Mouse (Mus musculus): Measurements from ENCODE around the gene Bmper.

DNA sequence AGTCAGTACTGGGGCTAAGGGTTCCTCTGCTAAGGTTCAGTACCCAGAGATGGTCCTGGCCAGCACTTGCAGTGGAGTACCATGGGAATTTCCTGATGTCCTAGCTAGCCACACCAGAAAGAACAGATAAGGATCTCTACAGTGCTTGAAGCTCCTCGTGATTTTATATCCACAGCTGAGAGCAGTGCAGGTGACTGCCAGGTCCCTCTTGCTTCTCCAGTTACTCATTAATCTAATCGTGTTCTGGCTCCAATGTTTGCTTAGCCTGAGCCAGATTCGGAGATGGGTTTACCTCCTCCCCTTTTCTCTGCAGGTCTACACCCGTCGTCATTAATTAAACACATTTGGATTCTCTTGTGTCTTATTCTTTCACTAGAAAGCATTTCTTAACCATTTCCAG, 230.4 kb downstream of the Bmper start:
- no peak for TF ChIP-seq CTCF (IDR thresholded peaks at IDR 0.05; ENCODE audit: insufficient read depth, low read depth, low read length)
- no peak for TF ChIP-seq POLR2A (IDR thresholded peaks at IDR 0.05; ENCODE audit: insufficient read depth, low read depth, low read length)
